Mouse (Mus musculus) forebrain, embryonic 10.5 days (tissue): ENCODE measurements around the gene Txk. TPM values are rescaled to one million over a fixed set of nuclear protein-coding genes. Genes with fewer than 3 reads are reported as not detected.

Experiments used
- DNase-seq: peaks from one replicate; pipeline ENCODE4 v3.0.0-alpha.2; 2017; ENCODE audit warnings: low spot score; ENCODE audit errors: extremely low spot score
- H3K27ac ChIP-seq: fragments of 300-500 bp; sonication (generic); 2 replicates; pipeline ENCODE4 v1.5.1; 2016; ENCODE audit warnings: mild to moderate bottlenecking
- H3K27me3 ChIP-seq: fragments of 300-500 bp; sonication (generic); 2 replicates; pipeline ENCODE4 v1.6.1; 2016; ENCODE audit warnings: mild to moderate bottlenecking; ENCODE audit not compliant: poor library complexity, severe bottlenecking
- H3K36me3 ChIP-seq: fragments of 300-500 bp; sonication (generic); replicated peaks from 2 replicates; pipeline ENCODE4 v1.6.1; 2016; ENCODE audit warnings: mild to moderate bottlenecking, moderate library complexity
- H3K4me1 ChIP-seq: fragments of 300-500 bp; sonication (generic); 2 replicates; pipeline ENCODE4 v1.6.1; 2016
- H3K4me3 ChIP-seq: fragments of 300-500 bp; sonication (generic); 2 replicates; pipeline ENCODE4 v1.5.1; 2016; ENCODE audit warnings: mild to moderate bottlenecking, moderate library complexity
- H3K9me3 ChIP-seq: fragments of 300-500 bp; sonication (generic); 2 replicates; pipeline ENCODE4 v1.6.1; 2016; ENCODE audit warnings: mild to moderate bottlenecking, moderate library complexity
- WGBS: fragments of 180-500 bp; shearing (Covaris S2); methylation state at CpG from one replicate; pipeline ENCODE4 v1.1.7; 2016; 5-methylcytosine and 5-hydroxymethylcytosine counted together
- polyA plus RNA-seq: library from polyadenylated mRNA; unstranded; fragments of >200 nt; fragmentation: Nextera tagmentation; extraction: Ambion mirVana; gene quantifications from 2 replicates; pipeline ENCODE4 v1.2.1, GENCODE M21; 2016

Txk gene
- polyA plus RNA-seq, 1 experiment from 2014 or later: not detected

GRCm38 (mm10) chr5:72763546-72763945, 11.0 kb upstream of the Txk start:
- H3K9me3 ChIP-seq: no peaks in the 10 kb centered on the region
- no peak overlapping the region for H3K4me3 ChIP-seq
- no peak overlapping the region for H3K27ac ChIP-seq
- WGBS: 89% methylated on average over 5 of the region's 5 CpGs
- no peaks in the 10 kb centered on the region for H3K27me3 ChIP-seq
- no peak for DNase-seq
- no peaks in the 10 kb centered on the region for H3K36me3 ChIP-seq
- peaks cover 9% of the 10 kb centered on the region; the same call in 1 of the 2 replicates for H3K4me1 ChIP-seq

GRCm38 (mm10) chr5:72763025-72763424, 10.4 kb upstream of the Txk start:
- H3K27ac ChIP-seq: no peak overlapping the region
- H3K4me1 ChIP-seq: peaks cover 9% of the 10 kb centered on the region; the same call in 1 of the 2 replicates
- no peak for DNase-seq
- H3K36me3 ChIP-seq: no peaks in the 10 kb centered on the region
- WGBS: 81% methylated on average over 3 of the region's 3 CpGs
- H3K9me3 ChIP-seq: no peaks in the 10 kb centered on the region
- no peaks in the 10 kb centered on the region for H3K27me3 ChIP-seq
- H3K4me3 ChIP-seq: no peak overlapping the region

GRCm38 (mm10) chr5:72761758-72762157, 9.2 kb upstream of the Txk start:
- no peaks in the 10 kb centered on the region for H3K9me3 ChIP-seq
- 84% methylated on average over 5 of the region's 5 CpGs for WGBS
- H3K27me3 ChIP-seq: no peaks in the 10 kb centered on the region
- peaks cover 9% of the 10 kb centered on the region; the same call in 1 of the 2 replicates for H3K4me1 ChIP-seq
- H3K36me3 ChIP-seq: no peaks in the 10 kb centered on the region
- DNase-seq: no peak
- no peak overlapping the region for H3K27ac ChIP-seq
- H3K4me3 ChIP-seq: no peak overlapping the region

- 85% methylated on average over 5 of the region's 5 CpGs for WGBS
- H3K36me3 ChIP-seq: no peaks in the 10 kb centered on the region
- no peak overlapping the region for H3K4me3 ChIP-seq
- peaks cover 9% of the 10 kb centered on the region; the same call in 1 of the 2 replicates for H3K4me1 ChIP-seq
- no peak for DNase-seq
- H3K27me3 ChIP-seq: no peaks in the 10 kb centered on the region
- H3K9me3 ChIP-seq: no peaks in the 10 kb centered on the region
- no peak overlapping the region for H3K27ac ChIP-seq
Measured at GRCm38 (mm10) chr5:72761237-72761636, 8.7 kb upstream of the Txk start.

- no peaks in the 10 kb centered on the region for H3K36me3 ChIP-seq
- H3K4me1 ChIP-seq: peaks cover 9% of the 10 kb centered on the region; the same call in 1 of the 2 replicates
- H3K4me3 ChIP-seq: no peak overlapping the region
- H3K27ac ChIP-seq: no peak overlapping the region
- H3K9me3 ChIP-seq: no peaks in the 10 kb centered on the region
- no peaks in the 10 kb centered on the region for H3K27me3 ChIP-seq
- DNase-seq: no peak
- 80% methylated on average over 13 of the region's 13 CpGs for WGBS
Measured at GRCm38 (mm10) chr5:72758925-72759924, 6.6 kb upstream of the Txk start.

- 90% methylated on average over 18 of the region's 18 CpGs for WGBS
Measured at GRCm38 (mm10) chr5:72757155-72757773, 4.7 kb upstream of the Txk start.

GRCm38 (mm10) chr5:72755941-72756340, 3.4 kb upstream of the Txk start:
- Histone ChIP-seq H3K27ac (no peak overlapping the region), H3K27me3 (no peaks in the 10 kb centered on the region), H3K4me1 (no peaks in the 10 kb centered on the region), H3K36me3 (no peaks in the 10 kb centered on the region), H3K4me3 (no peak overlapping the region), H3K9me3 (no peaks in the 10 kb centered on the region)
- 93% methylated on average over 8 of the region's 8 CpGs for WGBS
- no peak for DNase-seq

More at GRCm38 (mm10) chr5:72757155-72757773, 4.7 kb upstream of the Txk start:
- no peak overlapping the region for H3K27ac ChIP-seq
- peaks cover 9% of the 10 kb centered on the region; the same call in 1 of the 2 replicates for H3K4me1 ChIP-seq
- H3K36me3 ChIP-seq: no peaks in the 10 kb centered on the region
- DNase-seq: no peak
- no peaks in the 10 kb centered on the region for H3K9me3 ChIP-seq
- no peaks in the 10 kb centered on the region for H3K27me3 ChIP-seq
- no peak overlapping the region for H3K4me3 ChIP-seq

- Histone ChIP-seq H3K4me3 (no peak overlapping the region), H3K4me1 (no peaks in the 10 kb centered on the region), H3K9me3 (no peaks in the 10 kb centered on the region), H3K36me3 (no peaks in the 10 kb centered on the region), H3K27ac (no peak overlapping the region), H3K27me3 (no peaks in the 10 kb centered on the region)
- WGBS: 80% methylated on average over 2 of the region's 2 CpGs
- no peak for DNase-seq
Measured at GRCm38 (mm10) chr5:72755035-72755434, 2.5 kb upstream of the Txk start.

- no peaks in the 10 kb centered on the region for H3K36me3 ChIP-seq
- H3K4me1 ChIP-seq: no peaks in the 10 kb centered on the region
- H3K27me3 ChIP-seq: no peaks in the 10 kb centered on the region
- no peak overlapping the region for H3K4me3 ChIP-seq
- WGBS: 89% methylated on average over 7 of the region's 7 CpGs
- no peak overlapping the region for H3K27ac ChIP-seq
- no peak for DNase-seq
- no peaks in the 10 kb centered on the region for H3K9me3 ChIP-seq
Measured at GRCm38 (mm10) chr5:72751056-72751758, 1.4 kb downstream of the Txk start.

GRCm38 (mm10) chr5:72750226-72750625, 2.4 kb downstream of the Txk start:
- no peak for DNase-seq
- Histone ChIP-seq H3K36me3 (no peaks in the 10 kb centered on the region), H3K4me1 (no peaks in the 10 kb centered on the region), H3K27me3 (no peaks in the 10 kb centered on the region), H3K9me3 (no peaks in the 10 kb centered on the region), H3K4me3 (no peak overlapping the region), H3K27ac (no peak overlapping the region)
- WGBS: 84% methylated on average over 5 of the region's 5 CpGs

- H3K4me3 ChIP-seq: no peak overlapping the region
- no peak for DNase-seq
- H3K4me1 ChIP-seq: no peaks in the 10 kb centered on the region
- no peaks in the 10 kb centered on the region for H3K36me3 ChIP-seq
- no peaks in the 10 kb centered on the region for H3K9me3 ChIP-seq
- H3K27me3 ChIP-seq: no peaks in the 10 kb centered on the region
- H3K27ac ChIP-seq: no peak overlapping the region; the same call in 1 of the 2 replicates
- WGBS: 82% methylated on average over 7 of the region's 7 CpGs
Measured at GRCm38 (mm10) chr5:72748659-72749265, 3.8 kb downstream of the Txk start.

- Histone ChIP-seq H3K27ac (no peak overlapping the region), H3K36me3 (no peaks in the 10 kb centered on the region), H3K27me3 (no peaks in the 10 kb centered on the region), H3K4me1 (no peaks in the 10 kb centered on the region), H3K9me3 (no peaks in the 10 kb centered on the region), H3K4me3 (no peak overlapping the region)
- 91% methylated on average over 4 of the region's 4 CpGs for WGBS
- no peak for DNase-seq
Measured at GRCm38 (mm10) chr5:72747384-72747783, 5.2 kb downstream of the Txk start.
